Mouse (Mus musculus): ENCODE data around the gene Gps2. TPM values are rescaled to one million over a fixed set of nuclear protein-coding genes. Genes with fewer than 3 reads are reported as not detected.

The Gps2 gene
- 62.9 and 67.8 TPM in 2 replicates for polyA plus RNA-seq (2014; fragmentation: Nextera tagmentation; extraction: Ambion mirVana)

DNA sequence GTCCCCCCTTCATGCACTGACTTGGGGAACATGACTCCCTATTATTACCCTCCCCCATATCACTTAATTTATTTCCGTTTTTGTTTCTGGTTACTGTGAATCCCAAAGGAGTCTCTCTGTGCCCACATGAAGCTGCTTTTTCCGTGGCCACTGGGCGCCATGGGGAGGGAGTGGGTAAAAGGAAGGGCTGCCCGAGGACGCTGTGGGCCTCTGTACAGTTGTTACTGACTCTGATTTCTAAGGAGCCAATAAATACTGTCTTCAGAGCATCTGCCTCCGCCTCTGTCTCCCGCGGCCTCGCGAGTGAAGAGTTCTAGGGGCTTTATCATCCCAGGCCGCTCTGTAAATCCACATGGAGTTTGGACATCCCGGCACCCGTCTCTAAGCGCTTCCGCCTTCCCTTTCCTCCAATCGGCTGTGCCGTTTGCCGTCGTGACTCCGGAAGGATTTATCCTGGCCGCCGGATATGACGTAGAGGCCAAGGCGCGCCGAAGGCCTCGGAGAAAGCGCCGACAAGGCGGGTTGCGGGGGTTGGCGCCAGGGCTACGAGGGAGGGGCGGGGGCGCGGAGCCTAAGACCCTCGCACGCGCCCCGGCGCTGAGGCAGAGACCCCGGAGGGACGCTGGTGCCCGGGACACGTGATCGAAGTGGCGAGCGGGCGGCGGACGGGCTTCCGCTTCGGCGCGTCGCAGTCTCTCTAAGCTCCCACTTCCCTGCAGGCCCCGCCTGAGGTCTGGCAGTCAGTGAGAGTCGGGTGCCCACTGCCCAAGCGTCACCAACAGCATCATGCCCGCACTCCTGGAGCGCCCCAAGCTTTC lies at the start of gene Gps2:
Gene Gps2 (plus strand): TSS at position 335 of the 818 bp plus-strand sequence.
- peak within 1 kb of the TSS; percentile 100 for H3K4me2 ChIP-seq (ENCODE audit: low read length)
- peak; percentile 98 for DNase-seq (ENCODE audit: low spot score)
- H3K4me3 ChIP-seq (ENCODE audit: low read depth, low read length), result peak within 1 kb of the TSS; percentile 80
- H3K36me3 ChIP-seq (ENCODE audit: control insufficient read depth, insufficient read depth, low read length), result peaks cover 90% of the 10 kb centered on the region
- peak within 1 kb of the TSS; percentile 80 for H3K27ac ChIP-seq (ENCODE audit: low read depth, low read length)
- 2% methylated on average over 61 of the region's 61 CpGs for WGBS
- peak within 1 kb of the TSS; percentile 82 for H3K9ac ChIP-seq (ENCODE audit: low read length)
- no peaks in the 10 kb centered on the region for H3K9me3 ChIP-seq (replicated peaks; ENCODE audit: control insufficient read depth, low read length)
- peaks cover 18% of the 10 kb centered on the region for H3K4me1 ChIP-seq (ENCODE audit: control insufficient read depth, insufficient read depth, low read length)
- ATAC-seq, result peak; percentile 95
- H3K27me3 ChIP-seq (replicated peaks; ENCODE audit: control insufficient read depth, insufficient read depth, low read length), result no peaks in the 10 kb centered on the region

DNA sequence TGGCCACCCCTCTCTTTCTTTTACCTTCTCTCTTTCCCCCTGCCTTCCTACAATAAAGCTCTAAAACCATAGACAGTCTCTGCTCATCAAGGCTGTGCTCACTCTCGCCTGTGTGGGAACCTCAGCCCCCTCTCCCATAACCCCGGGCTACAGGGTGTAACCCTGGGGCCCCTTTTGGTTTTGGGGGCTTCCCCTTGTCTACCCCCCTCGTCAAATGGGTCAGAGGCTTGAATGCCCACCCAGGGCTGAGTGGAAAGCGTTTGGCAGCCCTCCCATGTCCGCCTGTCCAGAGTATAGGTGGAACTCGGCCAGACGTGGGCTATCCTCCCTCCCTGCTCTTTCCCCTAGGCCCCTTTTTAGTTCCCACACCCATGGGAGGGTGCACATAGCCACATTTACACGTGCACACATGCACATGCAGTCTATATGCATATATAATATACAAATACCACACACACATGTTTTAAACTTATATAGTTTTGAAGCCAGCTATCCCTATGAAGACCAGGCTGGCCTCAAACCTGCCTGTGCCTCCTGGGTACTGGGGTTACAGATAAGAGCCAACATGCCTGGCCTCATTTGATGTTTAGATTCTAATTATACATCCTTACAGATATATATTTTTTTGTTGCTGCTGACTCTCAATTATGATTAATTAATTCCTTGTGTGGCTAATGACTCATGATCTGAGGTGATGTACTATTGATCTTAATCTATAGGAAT lies 49.4 kb upstream of the Gps2 start:
- Histone ChIP-seq H3K9me3 (replicated peaks; ENCODE audit: control insufficient read depth, low read length) (no peaks in the 10 kb centered on the region), H3K4me3 (ENCODE audit: low read depth, low read length) (no peak overlapping the region), H3K27ac (ENCODE audit: low read depth, low read length) (no peak overlapping the region), H3K4me1 (ENCODE audit: control insufficient read depth, insufficient read depth, low read length) (no peaks in the 10 kb centered on the region), H3K27me3 (replicated peaks; ENCODE audit: control insufficient read depth, insufficient read depth, low read length) (no peaks in the 10 kb centered on the region), H3K36me3 (ENCODE audit: control insufficient read depth, insufficient read depth, low read length) (no peaks in the 10 kb centered on the region), H3K9ac (ENCODE audit: low read length) (no peak overlapping the region), H3K4me2 (ENCODE audit: low read length) (no peak overlapping the region)
- no peak for DNase-seq (ENCODE audit: low spot score)
- WGBS, result 47% methylated on average over 8 of the region's 8 CpGs
- no peak for ATAC-seq

DNA sequence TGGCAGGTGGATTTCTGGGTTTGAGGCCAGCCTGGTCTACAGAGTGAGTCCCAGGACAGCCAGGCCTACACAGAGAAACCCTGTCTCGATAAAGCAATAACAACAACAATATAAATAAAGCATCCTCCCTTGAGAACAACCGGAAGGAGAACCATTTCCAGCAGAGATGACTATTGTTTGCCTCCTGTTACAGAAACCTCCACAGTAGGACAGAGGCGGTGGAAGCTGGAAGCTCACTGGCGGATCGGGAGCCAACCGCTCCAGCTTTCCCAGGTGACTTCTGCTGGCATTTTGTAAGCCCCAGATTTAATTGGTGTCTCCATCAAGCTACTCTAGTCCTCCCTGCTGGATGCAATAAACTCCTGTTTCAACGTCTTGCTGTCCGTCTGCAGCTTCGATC lies 48.1 kb upstream of the Gps2 start:
- no peaks in the 10 kb centered on the region for H3K9me3 ChIP-seq (replicated peaks; ENCODE audit: control insufficient read depth, low read length)
- no peak overlapping the region for H3K9ac ChIP-seq (ENCODE audit: low read length)
- ATAC-seq (no peak), DNase-seq (ENCODE audit: low spot score) (no peak)
- 86% methylated on average over 9 of the region's 9 CpGs for WGBS
- no peak overlapping the region for H3K4me2 ChIP-seq (ENCODE audit: low read length)
- no peaks in the 10 kb centered on the region for H3K27me3 ChIP-seq (replicated peaks; ENCODE audit: control insufficient read depth, insufficient read depth, low read length)
- H3K4me3 ChIP-seq (ENCODE audit: low read depth, low read length), result no peak overlapping the region
- H3K27ac ChIP-seq (ENCODE audit: low read depth, low read length), result no peak overlapping the region
- no peaks in the 10 kb centered on the region for H3K4me1 ChIP-seq (ENCODE audit: control insufficient read depth, insufficient read depth, low read length)
- H3K36me3 ChIP-seq (ENCODE audit: control insufficient read depth, insufficient read depth, low read length), result no peaks in the 10 kb centered on the region

DNA sequence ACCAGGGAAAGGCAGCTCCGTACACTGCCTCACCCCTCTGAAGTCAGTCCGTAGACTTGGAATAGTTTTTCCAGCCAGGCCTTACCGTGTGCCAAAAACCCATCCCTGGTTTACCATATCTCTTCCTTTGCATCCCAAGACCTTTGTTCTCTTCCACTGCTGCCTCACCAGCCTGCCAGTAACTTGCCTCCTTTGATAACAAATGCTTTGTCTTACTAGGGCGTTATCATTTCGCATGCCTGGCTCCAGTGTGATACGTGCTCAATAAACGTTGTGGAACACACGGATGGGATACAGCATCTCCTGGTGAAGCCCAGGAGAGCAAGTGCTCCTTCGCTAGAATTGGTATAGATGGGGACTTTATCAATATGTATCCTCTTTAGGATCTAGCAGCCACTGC lies 46.4 kb upstream of the Gps2 start:
- H3K4me1 ChIP-seq (ENCODE audit: control insufficient read depth, insufficient read depth, low read length), result no peaks in the 10 kb centered on the region
- no peak overlapping the region for H3K4me3 ChIP-seq (ENCODE audit: low read depth, low read length)
- ATAC-seq (no peak), DNase-seq (ENCODE audit: low spot score) (no peak)
- no peaks in the 10 kb centered on the region for H3K27me3 ChIP-seq (replicated peaks; ENCODE audit: control insufficient read depth, insufficient read depth, low read length)
- H3K36me3 ChIP-seq (ENCODE audit: control insufficient read depth, insufficient read depth, low read length), result no peaks in the 10 kb centered on the region
- H3K27ac ChIP-seq (ENCODE audit: low read depth, low read length), result no peak overlapping the region
- no peak overlapping the region for H3K9ac ChIP-seq (ENCODE audit: low read length)
- WGBS, result 66% methylated on average over 9 of the region's 9 CpGs
- H3K4me2 ChIP-seq (ENCODE audit: low read length), result no peak overlapping the region
- H3K9me3 ChIP-seq (replicated peaks; ENCODE audit: control insufficient read depth, low read length), result no peaks in the 10 kb centered on the region

DNA sequence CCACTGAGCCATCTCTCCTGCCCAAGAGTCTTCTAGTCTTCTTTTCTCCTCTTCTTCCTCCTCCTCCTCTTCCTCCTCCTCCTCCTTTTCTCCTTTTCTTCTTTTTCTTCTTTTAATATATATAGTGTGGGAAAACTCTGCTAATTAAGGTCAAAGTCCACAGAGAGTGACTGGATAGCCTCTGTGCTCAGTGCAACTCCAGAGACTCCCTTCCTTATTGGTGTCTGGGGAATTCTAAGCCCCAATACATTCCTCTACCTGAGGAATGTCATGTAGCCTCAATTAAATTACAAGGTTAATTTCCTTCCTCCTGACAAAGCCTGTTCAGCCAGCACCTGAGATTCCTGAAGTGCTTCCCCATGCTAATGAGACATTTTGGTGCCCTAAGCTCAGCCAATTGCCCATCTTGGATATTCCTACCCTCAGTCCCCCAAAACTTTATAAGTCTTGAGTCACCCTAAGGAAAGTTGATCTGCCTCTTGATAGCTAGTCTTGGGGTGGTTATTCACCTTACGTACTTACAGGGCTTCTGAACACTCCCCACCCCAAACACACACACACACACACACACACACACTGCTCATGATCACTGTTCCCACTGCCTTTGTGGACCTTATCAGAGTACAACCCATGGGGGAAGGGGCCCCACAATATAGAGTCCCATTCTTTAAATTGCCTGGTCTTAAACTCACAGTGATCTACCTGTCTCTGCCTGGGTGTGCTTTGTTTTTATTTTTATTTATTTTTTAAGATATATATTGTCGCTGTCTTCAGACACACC lies 43.2 kb upstream of the Gps2 start:
- 91% methylated on average over 2 of the region's 2 CpGs for WGBS

DNA sequence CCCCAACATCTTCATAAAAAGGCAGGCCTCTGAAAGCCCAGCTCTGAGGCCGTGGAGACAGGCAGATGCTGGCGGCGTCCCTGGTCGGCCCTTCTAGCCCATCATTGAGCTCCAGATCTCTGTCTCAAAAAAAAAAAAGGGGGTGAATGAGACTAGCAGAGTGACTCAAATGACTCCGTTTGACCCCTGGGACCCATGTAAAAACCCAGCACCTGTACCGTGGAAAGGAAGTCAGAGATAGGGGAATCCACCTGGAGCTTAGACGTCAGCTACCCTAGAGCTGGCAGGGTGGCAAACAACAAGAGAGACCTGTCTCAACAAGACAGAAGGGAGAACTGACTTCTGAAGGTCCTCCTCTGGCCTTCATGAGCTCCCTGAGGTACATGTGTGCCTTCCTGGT lies 41.9 kb upstream of the Gps2 start:
- no peaks in the 10 kb centered on the region for H3K4me1 ChIP-seq (ENCODE audit: control insufficient read depth, insufficient read depth, low read length)
- H3K4me3 ChIP-seq (ENCODE audit: low read depth, low read length), result no peak overlapping the region
- no peak overlapping the region for H3K9ac ChIP-seq (ENCODE audit: low read length)
- H3K4me2 ChIP-seq (ENCODE audit: low read length), result no peak overlapping the region
- H3K9me3 ChIP-seq (replicated peaks; ENCODE audit: control insufficient read depth, low read length), result no peaks in the 10 kb centered on the region
- 89% methylated on average over 7 of the region's 7 CpGs for WGBS
- no peak for DNase-seq (ENCODE audit: low spot score)
- no peaks in the 10 kb centered on the region for H3K36me3 ChIP-seq (ENCODE audit: control insufficient read depth, insufficient read depth, low read length)
- ATAC-seq, result no peak
- H3K27ac ChIP-seq (ENCODE audit: low read depth, low read length), result no peak overlapping the region
- no peaks in the 10 kb centered on the region for H3K27me3 ChIP-seq (replicated peaks; ENCODE audit: control insufficient read depth, insufficient read depth, low read length)

More for the DNA sequence above, 43.2 kb upstream of the Gps2 start:
- H3K4me1 ChIP-seq (ENCODE audit: control insufficient read depth, insufficient read depth, low read length), result no peaks in the 10 kb centered on the region
- no peak overlapping the region for H3K9ac ChIP-seq (ENCODE audit: low read length)
- no peaks in the 10 kb centered on the region for H3K9me3 ChIP-seq (replicated peaks; ENCODE audit: control insufficient read depth, low read length)
- ATAC-seq (no peak), DNase-seq (ENCODE audit: low spot score) (no peak)
- no peaks in the 10 kb centered on the region for H3K27me3 ChIP-seq (replicated peaks; ENCODE audit: control insufficient read depth, insufficient read depth, low read length)
- H3K27ac ChIP-seq (ENCODE audit: low read depth, low read length), result no peak overlapping the region
- no peak overlapping the region for H3K4me2 ChIP-seq (ENCODE audit: low read length)
- H3K36me3 ChIP-seq (ENCODE audit: control insufficient read depth, insufficient read depth, low read length), result no peaks in the 10 kb centered on the region
- no peak overlapping the region for H3K4me3 ChIP-seq (ENCODE audit: low read depth, low read length)

DNA sequence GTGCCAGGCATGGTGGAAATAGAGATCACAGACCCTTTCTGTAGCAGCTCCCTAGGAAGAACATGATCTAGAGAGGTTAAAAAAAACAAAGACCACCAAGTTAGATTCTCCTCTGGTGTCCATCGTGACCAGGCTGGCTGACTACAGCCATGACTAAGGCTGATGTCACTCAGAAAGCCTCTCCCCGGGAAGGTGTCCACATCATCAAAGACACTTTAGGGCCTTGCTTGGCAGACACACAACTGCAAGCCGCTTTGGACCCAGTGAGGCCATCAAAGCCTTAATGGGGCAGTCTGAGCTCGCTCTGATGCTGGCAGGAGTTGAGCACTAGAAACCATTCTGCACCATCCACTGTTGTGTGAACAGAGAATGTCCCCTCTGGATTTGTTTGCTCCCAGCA lies 41.2 kb upstream of the Gps2 start:
- WGBS, result 77% methylated on average over 4 of the region's 4 CpGs
- Histone ChIP-seq H3K36me3 (ENCODE audit: control insufficient read depth, insufficient read depth, low read length) (no peaks in the 10 kb centered on the region), H3K9me3 (replicated peaks; ENCODE audit: control insufficient read depth, low read length) (no peaks in the 10 kb centered on the region), H3K4me3 (ENCODE audit: low read depth, low read length) (no peak overlapping the region), H3K27me3 (replicated peaks; ENCODE audit: control insufficient read depth, insufficient read depth, low read length) (no peaks in the 10 kb centered on the region), H3K9ac (ENCODE audit: low read length) (no peak overlapping the region), H3K4me1 (ENCODE audit: control insufficient read depth, insufficient read depth, low read length) (no peaks in the 10 kb centered on the region), H3K27ac (ENCODE audit: low read depth, low read length) (no peak overlapping the region), H3K4me2 (ENCODE audit: low read length) (no peak overlapping the region)
- ATAC-seq (no peak), DNase-seq (ENCODE audit: low spot score) (no peak)

DNA sequence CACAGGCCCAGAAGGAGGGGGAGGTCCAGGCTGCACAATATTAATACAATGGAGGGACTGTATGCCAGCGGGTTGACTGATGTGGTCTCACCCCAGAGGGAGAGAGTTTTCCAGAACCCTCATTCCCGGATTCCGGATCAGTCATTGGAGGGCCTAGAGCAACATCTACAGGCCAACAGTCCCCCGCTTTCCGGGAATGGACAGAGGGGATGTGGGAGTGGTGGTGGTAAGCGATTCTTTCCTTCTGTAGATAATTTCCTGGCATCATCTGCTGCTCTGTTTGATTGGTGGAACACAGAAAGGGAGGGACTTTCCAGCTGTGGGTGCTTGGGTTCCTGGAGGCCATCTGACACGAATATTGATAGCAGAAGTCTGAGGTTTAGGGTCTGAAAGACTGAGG lies 37.5 kb upstream of the Gps2 start:
- Histone ChIP-seq H3K9me3 (replicated peaks; ENCODE audit: control insufficient read depth, low read length) (no peaks in the 10 kb centered on the region), H3K36me3 (ENCODE audit: control insufficient read depth, insufficient read depth, low read length) (no peaks in the 10 kb centered on the region), H3K4me2 (ENCODE audit: low read length) (no peak overlapping the region), H3K27ac (ENCODE audit: low read depth, low read length) (no peak overlapping the region), H3K27me3 (replicated peaks; ENCODE audit: control insufficient read depth, insufficient read depth, low read length) (0 out of 2 replicates have a peak, but pooled peaks cover 7% of the 10 kb centered on the region), H3K4me3 (ENCODE audit: low read depth, low read length) (no peak overlapping the region), H3K9ac (ENCODE audit: low read length) (no peak overlapping the region), H3K4me1 (ENCODE audit: control insufficient read depth, insufficient read depth, low read length) (peaks cover 4% of the 10 kb centered on the region)
- DNase-seq (ENCODE audit: low spot score), result no peak
- 69% methylated on average over 7 of the region's 7 CpGs for WGBS
- ATAC-seq, result no peak
